Mouse (Mus musculus) midbrain, embryonic 14.5 days (tissue): Measurements from ENCODE around the gene Iqca. TPM values are rescaled to one million over a fixed set of nuclear protein-coding genes. Genes with fewer than 3 reads are reported as not detected.
A peak's percentile ranks its signal among the peaks of the same experiment; 100 is the strongest.

Experiments
- ATAC-seq: fragments of 200-750 bp; cut with Nextera tagmentation; 2 replicates; pipeline ENCODE4 v1.8.0; 2017; ENCODE audit warnings: moderate number of reproducible peaks, moderate library complexity; ENCODE audit not compliant: low FRiP score, low TSS enrichment
- DNase-seq: peaks from one replicate; pipeline ENCODE4 v3.0.0-alpha.2; 2015
- H3K27ac ChIP-seq: fragments of 300-500 bp; sonication (generic); replicated peaks from 2 replicates; pipeline ENCODE4 v1.5.1; 2014; ENCODE audit warnings: mild to moderate bottlenecking, low read depth, low read length, moderate library complexity
- H3K27me3 ChIP-seq: fragments of 300-500 bp; sonication (generic); 2 replicates; pipeline ENCODE4 v1.6.1; 2014; ENCODE audit warnings: low read length, control low read depth, mixed read lengths; ENCODE audit not compliant: control insufficient read depth, insufficient read depth
- H3K36me3 ChIP-seq: fragments of 300-500 bp; sonication (generic); 2 replicates; pipeline ENCODE4 v1.6.1; 2014; ENCODE audit warnings: low read length, control low read depth; ENCODE audit not compliant: control insufficient read depth, insufficient read depth
- H3K4me1 ChIP-seq: fragments of 300-500 bp; sonication (generic); 2 replicates; pipeline ENCODE4 v1.6.1; 2014; ENCODE audit warnings: mild to moderate bottlenecking, antibody characterized with exemption, low read length, control low read depth; ENCODE audit not compliant: control insufficient read depth, insufficient read depth
- H3K4me2 ChIP-seq: fragments of 300-500 bp; sonication (generic); 2 replicates; pipeline ENCODE4 v1.6.1; 2014; ENCODE audit warnings: mild to moderate bottlenecking, low read length, moderate library complexity
- H3K4me3 ChIP-seq: fragments of 300-500 bp; sonication (generic); replicated peaks from 2 replicates; pipeline ENCODE4 v1.5.1; 2014; ENCODE audit warnings: low read depth, low read length
- H3K9ac ChIP-seq: fragments of 300-500 bp; sonication (generic); replicated peaks from 2 replicates; pipeline ENCODE4 v1.6.1; 2014; ENCODE audit warnings: mild to moderate bottlenecking, low read length, moderate library complexity
- H3K9me3 ChIP-seq: fragments of 300-500 bp; sonication (generic); 2 replicates; pipeline ENCODE4 v1.6.1; 2016; ENCODE audit warnings: low read length, control low read depth, mixed read lengths; ENCODE audit not compliant: control insufficient read depth
- WGBS: fragments of 180-500 bp; shearing (Covaris S2); extraction: QIAGEN DNeasy Blood & Tissue Kit; methylation state at CpG from one replicate; pipeline ENCODE4 v1.1.7; 2014; 5-methylcytosine and 5-hydroxymethylcytosine counted together
- polyA plus RNA-seq: library from polyadenylated mRNA; unstranded; fragments of >200 nt; fragmentation: Nextera tagmentation; extraction: Ambion mirVana; gene quantifications from 2 replicates; pipeline ENCODE4 v1.2.1, GENCODE M21; 2014

Gene Iqca
- polyA plus RNA-seq, 1 experiment from 2014 or later = 0.20 TPM

DNA sequence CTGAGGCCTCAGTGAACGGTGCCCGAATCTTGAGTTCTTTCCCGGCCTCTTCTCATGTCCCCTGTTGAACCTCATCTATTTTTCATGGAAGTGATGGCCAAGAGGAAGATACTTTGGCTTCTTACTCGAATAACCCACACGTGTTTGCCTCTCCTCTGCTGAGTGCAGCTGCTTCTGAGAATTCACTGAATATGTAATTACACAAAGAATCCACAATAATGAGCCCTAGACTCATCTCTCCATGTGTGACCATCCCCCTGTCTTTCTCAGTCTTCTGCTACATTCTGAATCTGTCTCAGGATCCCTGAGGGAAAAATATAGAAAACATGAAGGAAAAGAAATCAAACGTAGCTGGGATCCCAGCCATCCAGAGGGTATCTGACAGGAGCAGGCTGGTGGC lies 32.5 kb downstream of the Iqca start:
- no peak overlapping the region for H3K4me3 ChIP-seq
- no peak overlapping the region for H3K27ac ChIP-seq
- no peaks in the 10 kb centered on the region for H3K4me1 ChIP-seq
- no peaks in the 10 kb centered on the region for H3K36me3 ChIP-seq
- 74% methylated on average over 6 of the region's 6 CpGs for WGBS
- no peaks in the 10 kb centered on the region for H3K9me3 ChIP-seq
- ATAC-seq (no peak), DNase-seq (no peak)
- no peak overlapping the region for H3K4me2 ChIP-seq
- H3K27me3 ChIP-seq = no peaks in the 10 kb centered on the region
- H3K9ac ChIP-seq = no peak overlapping the region

DNA sequence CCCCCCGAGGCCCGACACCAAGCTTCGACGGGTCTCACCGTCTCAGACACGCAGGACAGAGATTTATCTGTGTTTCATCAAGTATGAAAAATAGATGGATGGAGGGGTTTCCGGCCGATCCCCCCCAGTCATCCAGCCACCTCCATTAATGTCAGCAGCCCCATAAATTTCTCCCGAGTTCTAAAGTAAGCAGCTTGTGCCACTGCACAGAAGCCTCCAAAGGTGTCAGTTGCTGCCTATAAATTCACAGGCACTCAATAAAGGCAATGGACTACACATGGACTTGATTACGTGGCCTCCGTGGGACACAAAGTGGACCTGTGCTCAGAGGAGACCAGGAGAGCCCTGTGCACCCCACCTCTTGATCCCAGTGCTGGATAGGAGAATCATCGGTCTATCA lies 34.0 kb downstream of the Iqca start:
- Histone ChIP-seq H3K27me3 (no peaks in the 10 kb centered on the region), H3K4me3 (no peak overlapping the region), H3K9ac (no peak overlapping the region), H3K36me3 (no peaks in the 10 kb centered on the region), H3K9me3 (no peaks in the 10 kb centered on the region), H3K27ac (no peak overlapping the region), H3K4me1 (no peaks in the 10 kb centered on the region), H3K4me2 (no peak overlapping the region)
- ATAC-seq (no peak), DNase-seq (no peak)
- WGBS = 94% methylated on average over 12 of the region's 12 CpGs

GRCm38 (mm10) chr1:90117207-90117606 lies 36.0 kb downstream of the Iqca start:
- 89% methylated on average over 7 of the region's 7 CpGs for WGBS
- H3K9ac ChIP-seq = no peak overlapping the region
- H3K27me3 ChIP-seq = no peaks in the 10 kb centered on the region
- DNase-seq (no peak), ATAC-seq (no peak)
- H3K36me3 ChIP-seq = no peaks in the 10 kb centered on the region
- H3K4me2 ChIP-seq = no peak overlapping the region
- no peak overlapping the region for H3K4me3 ChIP-seq
- no peaks in the 10 kb centered on the region for H3K4me1 ChIP-seq
- no peaks in the 10 kb centered on the region for H3K9me3 ChIP-seq
- no peak overlapping the region for H3K27ac ChIP-seq

DNA sequence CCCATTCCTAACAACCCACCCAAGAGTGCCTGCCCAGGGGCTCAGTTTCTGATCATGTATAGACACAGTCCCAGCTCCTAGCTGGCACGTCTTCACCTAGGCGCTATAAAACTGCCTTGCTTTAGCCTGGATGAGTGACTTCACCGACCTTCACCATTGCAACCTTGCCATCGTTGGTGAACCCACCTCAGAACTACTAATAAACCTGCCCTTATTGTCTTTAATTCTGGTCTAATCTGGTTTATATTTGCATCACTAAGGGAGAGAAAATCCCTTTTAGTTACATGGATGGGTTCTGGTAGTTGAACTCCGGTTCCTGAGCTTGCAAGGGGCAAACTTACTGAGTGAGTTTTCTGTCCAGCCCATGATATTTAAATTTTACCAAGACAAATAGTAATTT lies 38.6 kb downstream of the Iqca start:
- H3K27me3 ChIP-seq = no peaks in the 10 kb centered on the region
- H3K4me3 ChIP-seq = no peak overlapping the region
- H3K27ac ChIP-seq = no peak overlapping the region
- H3K4me1 ChIP-seq = no peaks in the 10 kb centered on the region
- no peak for DNase-seq
- no peak for ATAC-seq
- 82% methylated on average over 5 of the region's 5 CpGs for WGBS
- no peak overlapping the region for H3K9ac ChIP-seq
- H3K36me3 ChIP-seq = no peaks in the 10 kb centered on the region
- no peak overlapping the region for H3K4me2 ChIP-seq
- H3K9me3 ChIP-seq = no peaks in the 10 kb centered on the region

DNA sequence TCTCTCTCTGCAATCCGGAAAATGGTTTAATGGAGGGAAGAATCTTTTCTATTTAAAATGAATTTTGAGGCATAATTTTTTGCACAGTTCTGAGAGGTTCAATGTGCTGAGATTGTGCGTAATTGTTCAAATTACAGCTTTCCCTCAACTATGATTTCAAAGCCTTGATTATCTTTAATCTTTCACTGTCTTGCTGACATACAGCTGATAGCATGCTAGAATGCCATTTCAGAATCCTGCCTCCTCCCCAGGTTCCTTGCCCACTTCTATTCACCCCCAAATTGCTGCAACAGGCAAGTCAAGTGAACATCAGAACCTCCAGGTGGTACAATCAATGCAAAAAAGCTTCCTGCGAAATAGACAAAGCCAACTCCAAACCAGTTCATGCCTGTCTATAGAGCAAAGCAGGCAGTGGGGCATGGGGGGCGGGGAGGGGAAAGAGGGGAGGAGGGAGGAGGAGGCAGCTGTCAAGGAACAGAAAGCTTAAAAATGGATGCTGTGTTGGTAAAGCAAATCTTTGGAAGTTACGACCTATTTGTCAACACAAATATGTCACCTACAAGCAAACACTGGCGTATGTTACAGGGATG lies 39.5 kb downstream of the Iqca start:
- Histone ChIP-seq H3K9me3 (no peaks in the 10 kb centered on the region), H3K27me3 (no peaks in the 10 kb centered on the region), H3K27ac (no peak overlapping the region), H3K9ac (no peak overlapping the region), H3K4me2 (no peak overlapping the region), H3K4me1 (no peaks in the 10 kb centered on the region), H3K4me3 (no peak overlapping the region), H3K36me3 (no peaks in the 10 kb centered on the region)
- 84% methylated on average over 6 of the region's 6 CpGs for WGBS
- DNase-seq = no peak
- no peak for ATAC-seq

DNA sequence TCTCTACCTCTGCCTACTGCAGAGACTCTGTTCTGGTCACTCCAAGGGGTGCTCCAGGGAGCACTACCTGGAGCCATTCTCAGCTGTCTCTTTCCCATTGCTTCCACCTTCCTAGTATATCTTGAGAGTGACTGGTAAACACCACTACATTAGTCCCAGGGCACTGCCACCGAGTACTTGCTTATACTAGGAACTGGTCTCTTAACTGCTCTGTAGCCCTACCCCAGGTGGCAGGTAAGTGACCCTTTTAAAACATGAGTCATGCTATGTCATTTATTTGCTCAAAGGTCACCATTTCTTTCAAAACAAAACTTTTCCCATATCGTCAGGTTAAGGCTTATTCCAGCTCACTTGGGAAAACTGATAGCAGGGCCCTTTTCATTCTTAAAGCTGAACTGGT lies 40.5 kb downstream of the Iqca start:
- no peaks in the 10 kb centered on the region for H3K27me3 ChIP-seq
- DNase-seq (no peak), ATAC-seq (no peak)
- H3K4me2 ChIP-seq = no peak overlapping the region
- 92% methylated on average over 2 of the region's 2 CpGs for WGBS
- no peak overlapping the region for H3K9ac ChIP-seq
- no peak overlapping the region for H3K27ac ChIP-seq
- H3K4me3 ChIP-seq = no peak overlapping the region
- no peaks in the 10 kb centered on the region for H3K9me3 ChIP-seq
- H3K4me1 ChIP-seq = no peaks in the 10 kb centered on the region
- no peaks in the 10 kb centered on the region for H3K36me3 ChIP-seq

DNA sequence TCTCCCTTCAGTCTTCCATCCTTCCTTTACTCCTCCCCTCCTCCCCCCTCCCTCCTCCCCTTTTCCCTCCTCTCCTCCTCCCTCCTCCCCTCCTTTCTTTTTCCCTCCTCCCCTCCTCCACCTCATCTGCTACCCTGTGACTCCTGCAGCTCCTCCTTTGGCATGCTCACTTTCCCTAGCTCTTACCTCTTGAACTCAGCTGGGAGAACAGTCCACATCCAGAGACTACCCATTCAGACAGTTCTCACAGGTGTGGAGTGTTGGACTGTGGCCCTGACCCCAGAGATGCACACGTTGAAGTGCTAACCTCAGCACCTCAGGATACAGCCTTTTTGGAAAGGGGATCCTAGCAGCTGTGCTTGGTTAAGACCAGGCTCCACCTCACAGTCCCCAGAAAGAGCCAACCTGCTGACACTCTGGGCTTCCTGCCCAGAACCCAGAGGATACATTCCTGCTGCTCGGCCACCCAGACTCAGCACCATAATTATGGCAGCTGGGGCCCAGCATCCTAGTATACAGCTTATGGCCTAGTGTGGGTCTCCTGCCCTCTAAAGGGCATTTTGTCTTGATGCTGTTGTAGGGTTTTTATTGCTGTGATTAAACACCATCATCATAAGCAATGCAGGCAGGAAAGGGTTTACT lies 41.9 kb downstream of the Iqca start:
- no peak for ATAC-seq
- WGBS = 82% methylated on average over 2 of the region's 2 CpGs

DNA sequence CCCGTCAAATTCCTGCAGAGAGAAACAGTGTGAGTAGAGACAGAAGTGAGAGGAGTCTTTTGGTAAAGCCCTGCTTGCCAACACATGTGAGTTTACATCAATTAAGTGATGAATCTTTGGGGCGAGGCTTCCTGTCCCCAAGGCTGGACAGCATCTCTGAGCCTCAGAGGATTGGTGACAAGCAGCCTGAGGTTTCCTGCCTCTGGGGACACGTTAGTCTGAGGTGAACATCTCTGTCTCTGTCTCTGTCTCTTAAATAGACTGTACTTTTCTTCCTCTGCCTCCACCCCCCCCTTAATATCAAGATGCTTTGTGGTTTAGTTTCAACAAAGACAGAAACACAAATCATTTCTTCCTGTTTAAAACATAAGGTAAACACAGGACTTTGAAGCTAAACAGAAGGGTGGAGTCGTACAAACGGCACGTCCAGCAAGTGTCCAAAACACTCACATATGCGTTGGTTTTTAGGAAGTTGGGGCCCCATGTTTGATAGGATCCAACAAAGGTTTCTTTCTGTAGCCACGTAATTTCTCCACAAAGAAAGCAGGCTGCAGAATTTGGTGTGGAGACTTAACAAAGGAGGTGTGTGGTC lies 49.2 kb downstream of the Iqca start:
- H3K4me2 ChIP-seq = no peak overlapping the region
- H3K9me3 ChIP-seq = no peaks in the 10 kb centered on the region
- DNase-seq = no peak
- H3K4me1 ChIP-seq = no peaks in the 10 kb centered on the region
- no peak for ATAC-seq
- no peaks in the 10 kb centered on the region for H3K27me3 ChIP-seq
- no peak overlapping the region for H3K4me3 ChIP-seq
- no peak overlapping the region for H3K9ac ChIP-seq
- H3K27ac ChIP-seq = no peak overlapping the region
- H3K36me3 ChIP-seq = no peaks in the 10 kb centered on the region
- 71% methylated on average over 8 of the region's 8 CpGs for WGBS

More for the DNA sequence above, 41.9 kb downstream of the Iqca start:
- Histone ChIP-seq H3K9ac (no peak overlapping the region), H3K4me2 (no peak overlapping the region), H3K4me1 (no peaks in the 10 kb centered on the region), H3K27me3 (no peaks in the 10 kb centered on the region), H3K9me3 (no peaks in the 10 kb centered on the region), H3K36me3 (no peaks in the 10 kb centered on the region), H3K27ac (no peak overlapping the region), H3K4me3 (no peak overlapping the region)
- peak; percentile 17 for DNase-seq
